Mouse (Mus musculus) heart, adult 2 months (tissue): ENCODE results near the gene Nf2. TPM values are rescaled to one million over a fixed set of nuclear protein-coding genes. Genes with fewer than 3 reads are reported as not detected.

Experiments used
- DNase-seq, 2 experiments: peaks; one replicate each; pipeline ENCODE4 v3.0.0; 2021
- H3K27ac ChIP-seq: fragments of 200-600 bp; 2 replicates; pipeline ENCODE4 v1.8.1; 2022
- H3K27me3 ChIP-seq: fragments of 200-500 bp; 2 replicates; pipeline ENCODE4 v1.6.1; 2012; ENCODE audit warnings: mild to moderate bottlenecking, low read length, inconsistent platforms, mixed read lengths; ENCODE audit not compliant: control insufficient read depth, insufficient read depth
- H3K36me3 ChIP-seq: fragments of 200-500 bp; 2 replicates; pipeline ENCODE4 v1.6.1; 2012; ENCODE audit warnings: low read length, inconsistent platforms; ENCODE audit not compliant: control insufficient read depth, insufficient read depth
- H3K4me1 ChIP-seq: fragments of 200-500 bp; 2 replicates; pipeline ENCODE4 v1.6.1; 2011; ENCODE audit warnings: low read length; ENCODE audit not compliant: control insufficient read depth, insufficient read depth
- H3K4me3 ChIP-seq: fragments of 200-600 bp; 2 replicates; pipeline ENCODE4 v1.8.1; 2022
- H3K79me2 ChIP-seq: fragments of 200-500 bp; replicated peaks from 2 replicates; pipeline ENCODE4 v1.6.1; 2012; ENCODE audit warnings: mild to moderate bottlenecking, inconsistent platforms, low read length, moderate library complexity, mixed read lengths; ENCODE audit not compliant: control insufficient read depth, insufficient read depth
- H3K9ac ChIP-seq: fragments of 200-500 bp; 2 replicates; pipeline ENCODE4 v1.6.1; 2012; ENCODE audit warnings: low read depth, mild to moderate bottlenecking, control low read depth, inconsistent platforms, low read length, mixed read lengths
- CTCF ChIP-seq: fragments of 200-600 bp; IDR thresholded peaks from 2 replicates; pipeline ENCODE4 v1.8.1; 2022; ENCODE audit warnings: antibody characterized with exemption, mild to moderate bottlenecking, moderate library complexity
- EP300 ChIP-seq: fragments of 200-500 bp; IDR thresholded peaks from 2 replicates; pipeline ENCODE4 v1.6.1; 2011; ENCODE audit warnings: low read depth, low read length, control low read depth; ENCODE audit not compliant: insufficient read depth
- POLR2A ChIP-seq: fragments of 200-500 bp; IDR thresholded peaks from 2 replicates; pipeline ENCODE4 v1.6.1; 2011; ENCODE audit warnings: mild to moderate bottlenecking, low read depth, low read length, control low read depth; ENCODE audit not compliant: insufficient read depth
- WGBS: fragments of 180-500 bp; shearing (Covaris S2); methylation state at CpG from one replicate; pipeline ENCODE4 v1.1.7; 2018; 5-methylcytosine and 5-hydroxymethylcytosine counted together
- intact Hi-C: fragments of 180-260 bp; cut with DNase I; formaldehyde crosslinking; loops from one replicate; pipeline ENCODE4 v1.15.1; 2025
- polyA plus RNA-seq: library from polyadenylated mRNA; depleted of rRNA; stranded (reverse); fragments of >200 nt; gene quantifications from 2 replicates; pipeline ENCODE4 v1.2.3, GENCODE M21; 2012
- total RNA-seq, 2 experiments: library from RNA; stranded (reverse); gene quantifications; 2 replicates each; pipeline ENCODE4 v1.2.3; 2021

Nf2 gene
- total and polyA plus RNA-seq, 3 experiments, result 57.1 to 85.0 (median 77.1) TPM

DNA sequence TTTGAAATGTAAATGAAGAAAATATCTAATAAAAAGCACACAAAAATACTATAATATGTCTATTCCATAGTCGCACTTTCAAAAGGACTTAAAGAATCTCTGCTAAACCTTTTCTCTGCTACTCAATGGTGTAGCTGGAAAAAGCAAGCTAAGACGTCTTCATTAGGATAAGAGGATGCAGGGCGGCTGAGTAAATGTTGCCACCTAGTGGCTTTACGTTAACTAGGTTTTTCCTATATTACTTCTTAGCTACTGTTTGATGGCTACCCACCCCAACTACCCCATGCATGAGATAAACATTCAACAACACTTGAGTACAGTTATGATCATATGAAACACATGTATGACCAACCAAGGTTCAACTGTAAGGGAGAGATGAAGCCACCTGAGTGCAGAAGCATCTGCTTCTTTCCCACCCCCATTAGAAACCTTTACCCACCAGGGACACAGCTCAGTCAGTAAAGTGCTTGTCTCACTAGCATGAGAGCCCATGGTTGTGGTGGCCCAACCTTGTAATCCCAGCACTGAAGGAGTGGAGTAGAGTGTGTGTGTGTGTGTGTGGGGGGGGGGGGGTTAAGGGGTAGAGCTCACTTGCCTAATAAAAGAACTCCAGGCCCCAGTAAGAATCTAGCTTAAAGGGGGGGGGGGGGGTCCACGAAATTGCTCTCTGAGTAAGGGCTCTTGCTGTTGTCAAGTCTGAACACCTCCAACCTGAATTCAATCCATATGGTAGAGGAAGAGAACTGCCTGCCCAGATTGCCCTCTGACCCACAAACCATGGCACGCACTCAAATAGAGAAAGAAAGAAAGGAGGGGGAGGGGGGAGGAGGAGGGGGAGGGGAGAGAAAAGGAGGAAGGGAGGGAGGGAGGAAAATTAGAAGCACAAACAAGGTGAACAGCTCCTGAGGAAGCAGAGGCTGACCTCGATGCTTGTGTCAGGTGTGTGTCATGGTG, 27.6 kb downstream of the Nf2 start:
- H3K27ac ChIP-seq, result no peak overlapping the region
- 53% methylated on average over 7 of the region's 7 CpGs for WGBS
- intact Hi-C loops, result no loop called here
- H3K27me3 ChIP-seq, result no peaks in the 10 kb centered on the region
- no peak overlapping the region for H3K9ac ChIP-seq
- H3K79me2 ChIP-seq, result peaks cover 3% of the 10 kb centered on the region; the same call in 1 of the 2 replicates
- H3K4me3 ChIP-seq, result no peak overlapping the region
- peaks cover 4% of the 10 kb centered on the region; the same call in 1 of the 2 replicates for H3K36me3 ChIP-seq
- DNase-seq, result no peak
- TF ChIP-seq POLR2A (no peak), CTCF (peak; percentile 70)
- peaks cover 1% of the 10 kb centered on the region; the same call in 1 of the 2 replicates for H3K4me1 ChIP-seq

DNA sequence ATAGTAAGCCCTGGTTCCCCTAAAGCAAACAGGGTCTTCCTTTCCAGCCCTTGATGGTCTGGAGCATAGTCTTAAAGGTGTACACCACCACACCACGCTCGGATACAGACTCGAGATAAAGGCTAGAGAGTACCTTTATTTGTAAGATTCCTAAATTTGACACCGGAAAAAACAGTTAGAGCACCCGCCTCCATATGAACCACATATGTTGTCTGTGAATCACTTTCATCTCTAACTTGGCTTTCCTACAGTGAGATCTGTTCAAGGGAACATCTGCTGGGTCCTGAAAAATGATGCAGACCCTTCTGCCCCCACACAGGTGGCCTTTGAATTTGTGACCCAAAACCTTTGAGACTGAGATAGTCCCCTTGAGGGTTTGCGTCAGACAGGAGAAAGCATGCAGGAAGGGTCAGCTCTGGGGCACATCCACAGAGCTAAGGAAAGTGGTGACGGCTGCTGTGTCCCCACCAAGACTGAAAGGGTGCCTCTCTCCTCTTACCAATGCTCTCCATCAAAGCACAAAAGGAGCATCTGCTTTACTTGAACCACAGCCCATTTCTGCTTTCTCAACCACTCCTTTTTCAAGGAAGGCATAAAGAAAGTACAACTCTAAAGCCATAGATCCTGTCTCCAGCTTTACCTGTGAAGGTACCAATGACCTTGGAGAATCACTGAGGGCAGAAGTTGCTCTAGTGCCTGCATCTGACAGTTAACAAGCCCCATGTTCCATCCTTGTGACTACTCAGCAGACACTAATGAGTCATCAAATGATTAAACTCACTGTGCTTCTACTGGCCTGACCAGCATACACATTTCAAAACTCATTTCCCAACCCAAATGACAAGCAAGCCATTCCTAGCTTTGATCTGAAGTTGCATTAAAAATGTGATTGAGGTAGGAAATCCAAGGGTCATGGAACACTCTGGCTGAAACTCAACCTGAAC, 34.6 kb downstream of the Nf2 start:
- intact Hi-C loops, result no loop called here
- Histone ChIP-seq H3K36me3 (peaks cover 6% of the 10 kb centered on the region), H3K9ac (no peak overlapping the region), H3K4me1 (no peaks in the 10 kb centered on the region; the same call in 1 of the 2 replicates), H3K27ac (no peak overlapping the region), H3K79me2 (no peaks in the 10 kb centered on the region), H3K4me3 (no peak overlapping the region), H3K27me3 (no peaks in the 10 kb centered on the region)
- 95% methylated on average over 7 of the region's 7 CpGs for WGBS
- no peak for DNase-seq
- TF ChIP-seq POLR2A (no peak), CTCF (no peak), EP300 (no peak)

DNA sequence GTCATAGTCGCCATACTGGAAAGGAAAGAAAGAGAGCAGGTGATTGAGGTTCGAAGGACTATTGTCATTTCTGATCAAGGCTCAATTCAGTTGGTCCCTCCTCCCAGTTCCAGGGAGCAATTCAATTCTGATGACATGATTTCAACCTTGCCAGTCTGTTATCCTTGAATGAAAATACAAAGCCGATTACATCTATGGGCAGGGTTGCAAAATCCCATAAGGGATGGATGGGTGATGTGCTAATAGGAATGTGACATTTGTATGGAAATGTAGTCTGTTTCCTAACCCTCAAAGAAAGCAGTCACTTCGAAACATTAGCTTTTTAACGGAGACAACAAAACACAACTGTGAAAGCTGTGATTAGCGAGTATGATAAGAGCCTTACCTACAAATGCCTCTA, 41.0 kb downstream of the Nf2 start:
- WGBS, result 93% methylated on average over 6 of the region's 6 CpGs

DNA sequence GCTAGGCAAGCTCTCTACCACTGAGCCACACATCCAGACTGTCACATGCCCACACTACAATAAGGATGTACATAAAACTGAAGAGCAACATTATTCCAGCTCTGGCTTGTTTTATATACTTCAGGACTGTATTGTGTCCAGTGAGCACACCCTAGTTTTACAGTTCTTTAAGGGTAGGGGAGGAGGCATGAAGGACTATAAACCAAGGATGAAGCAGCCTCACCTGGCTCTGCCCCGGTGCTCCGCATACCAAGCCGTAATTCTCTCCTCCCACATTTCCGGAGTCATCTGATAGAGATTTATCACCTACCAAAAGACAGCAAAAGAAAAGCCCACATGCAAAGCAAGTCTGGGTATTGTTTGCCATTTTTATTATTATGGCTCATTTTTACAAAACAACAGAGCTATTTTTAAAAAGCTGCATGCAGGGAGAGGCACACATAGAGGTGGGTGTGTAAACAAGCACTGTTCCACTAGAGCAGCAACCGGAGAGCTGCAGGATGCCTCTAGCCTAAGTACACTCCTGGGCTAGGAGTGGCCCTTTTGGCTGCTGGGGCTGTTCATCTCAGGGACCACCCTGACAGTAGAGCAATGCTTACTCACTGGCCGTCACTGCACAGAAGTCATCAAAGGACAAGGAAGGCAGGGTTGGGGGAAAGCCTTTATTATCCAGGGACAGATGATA, 43.2 kb downstream of the Nf2 start:
- Histone ChIP-seq H3K79me2 (no peaks in the 10 kb centered on the region), H3K36me3 (peaks cover 15% of the 10 kb centered on the region), H3K27me3 (no peaks in the 10 kb centered on the region), H3K27ac (no peak overlapping the region), H3K4me1 (peaks cover 1% of the 10 kb centered on the region), H3K9ac (no peak overlapping the region), H3K4me3 (no peak overlapping the region)
- DNase-seq, result no peak
- TF ChIP-seq POLR2A (no peak), EP300 (no peak), CTCF (no peak)
- WGBS, result 77% methylated on average over 6 of the region's 6 CpGs
- intact Hi-C loops, result no loop called here

More for the DNA sequence above, 41.0 kb downstream of the Nf2 start:
- intact Hi-C loops, result no loop called here
- H3K9ac ChIP-seq, result no peak overlapping the region
- no peak for DNase-seq
- no peak overlapping the region for H3K4me3 ChIP-seq
- H3K27me3 ChIP-seq, result no peaks in the 10 kb centered on the region
- H3K36me3 ChIP-seq, result peaks cover 14% of the 10 kb centered on the region
- no peak for TF ChIP-seq EP300
- no peak for TF ChIP-seq POLR2A
- no peak for TF ChIP-seq CTCF
- H3K79me2 ChIP-seq, result no peaks in the 10 kb centered on the region
- H3K27ac ChIP-seq, result no peak overlapping the region
- peaks cover 1% of the 10 kb centered on the region; the same call in 1 of the 2 replicates for H3K4me1 ChIP-seq

DNA sequence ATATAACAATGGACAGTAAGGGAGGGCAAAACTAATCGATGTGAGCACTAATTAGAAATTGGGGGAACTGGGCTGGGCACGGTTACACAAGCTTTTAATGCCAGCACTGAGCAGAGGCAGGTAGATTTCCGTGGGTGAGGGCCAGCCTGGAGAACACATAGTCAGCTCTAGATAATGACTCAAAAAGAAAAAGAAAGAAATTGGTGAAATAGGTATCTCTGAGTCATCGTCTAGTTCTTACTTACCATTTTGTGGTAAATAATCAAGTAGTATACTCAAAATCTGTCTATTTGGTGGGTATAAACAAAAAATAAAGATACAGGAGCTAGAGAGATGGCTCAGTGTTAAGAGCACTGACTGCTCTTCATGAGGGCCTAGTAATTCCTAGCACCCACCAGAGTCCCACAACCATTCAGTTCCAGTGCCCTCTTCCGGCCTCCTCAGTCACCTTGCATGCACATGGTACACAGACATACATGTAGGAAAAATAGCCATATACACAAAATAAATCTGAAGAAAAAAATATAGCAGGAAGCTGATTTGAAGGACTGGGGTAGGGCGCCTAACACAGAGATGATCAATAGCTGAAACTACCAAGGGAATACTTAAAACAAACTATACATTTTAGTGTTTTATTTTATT, 44.3 kb downstream of the Nf2 start:
- H3K4me3 ChIP-seq, result no peak overlapping the region
- WGBS, result 92% methylated on average over 6 of the region's 6 CpGs
- H3K9ac ChIP-seq, result no peak overlapping the region
- intact Hi-C loops, result no loop called here
- H3K27ac ChIP-seq, result no peak overlapping the region
- no peaks in the 10 kb centered on the region for H3K79me2 ChIP-seq
- no peaks in the 10 kb centered on the region for H3K27me3 ChIP-seq
- H3K36me3 ChIP-seq, result peaks cover 15% of the 10 kb centered on the region
- TF ChIP-seq EP300 (no peak), CTCF (no peak), POLR2A (no peak)
- no peak for DNase-seq
- peaks cover 1% of the 10 kb centered on the region for H3K4me1 ChIP-seq
